Mouse (Mus musculus) embryonic fibroblast, embryonic 13.5 days (primary cell): Measurements from ENCODE around the gene Olfr401. TPM values are rescaled to one million over a fixed set of nuclear protein-coding genes. Genes with fewer than 3 reads are reported as not detected.
"Not testable (repeated sequence)": the region's sequence is repeated elsewhere in the genome, so short reads cannot be mapped to it uniquely, and the experiment has no call there.

Experiments used
- H3K27ac ChIP-seq: 2 replicates; pipeline ENCODE4 v1.5.1; 2012; ENCODE audit warnings: low read length, control low read depth, inconsistent platforms; ENCODE audit not compliant: insufficient read depth
- H3K4me1 ChIP-seq: 2 replicates; pipeline ENCODE4 v1.6.1; 2011; ENCODE audit warnings: low read length; ENCODE audit not compliant: control insufficient read depth, insufficient read depth
- H3K4me3 ChIP-seq: 2 replicates; pipeline ENCODE4 v1.5.1; 2011; ENCODE audit warnings: mild to moderate bottlenecking, control low read depth, low read length; ENCODE audit not compliant: insufficient read depth
- CTCF ChIP-seq: IDR thresholded peaks from 2 replicates; pipeline ENCODE4 v1.5.1; 2011; ENCODE audit warnings: mild to moderate bottlenecking, control low read depth, low read length, moderate library complexity, borderline replicate concordance; ENCODE audit not compliant: insufficient read depth
- POLR2A ChIP-seq: IDR thresholded peaks from 2 replicates; pipeline ENCODE4 v1.6.1; 2011; ENCODE audit warnings: low read depth, mild to moderate bottlenecking, control low read depth, low read length, moderate library complexity
- polyA plus RNA-seq: library from polyadenylated mRNA; stranded (reverse); fragments of >200 nt; gene quantifications from 2 replicates; pipeline ENCODE4 v1.2.4, GENCODE M21; 2011; ENCODE audit warnings: low read depth; ENCODE audit not compliant: missing spikeins, insufficient read length

Gene Olfr401
- not detected in 2 replicates for polyA plus RNA-seq

- H3K4me3 ChIP-seq, result no peak within 1 kb of the TSS
- no peaks in the 10 kb centered on the region for H3K4me1 ChIP-seq
- no peak within 1 kb of the TSS for H3K27ac ChIP-seq
- TF ChIP-seq POLR2A (no peak), CTCF (no peak)
Observed at GRCm38 (mm10) chr11:74113412-74113811, at the start of gene Olfr401. Gene Olfr401, plus strand, starts transcription at chr11:74113712.

- no peak within 1 kb of the TSS for H3K27ac ChIP-seq
- TF ChIP-seq POLR2A (no peak), CTCF (no peak)
- no peak within 1 kb of the TSS for H3K4me3 ChIP-seq
- H3K4me1 ChIP-seq, result no peaks in the 10 kb centered on the region
Observed at GRCm38 (mm10) chr11:74069655-74070054, 43.9 kb upstream of the Olfr401 start, which contains the start of gene Zfp616. Gene Zfp616, plus strand, starts transcription at chr11:74069955.

GRCm38 (mm10) chr11:74100724-74101123 lies 12.8 kb upstream of the Olfr401 start:
- no peak overlapping the region for H3K4me3 ChIP-seq
- H3K27ac ChIP-seq, result no peak overlapping the region
- no peaks in the 10 kb centered on the region for H3K4me1 ChIP-seq
- TF ChIP-seq CTCF (no peak), POLR2A (no peak)

GRCm38 (mm10) chr11:74101507-74101906 lies 12.0 kb upstream of the Olfr401 start:
- no peak overlapping the region for H3K4me3 ChIP-seq
- no peak for TF ChIP-seq CTCF
- TF ChIP-seq POLR2A, result no peak
- no peak overlapping the region for H3K27ac ChIP-seq
- no peaks in the 10 kb centered on the region for H3K4me1 ChIP-seq

- no peak overlapping the region for H3K4me3 ChIP-seq
- no peak overlapping the region for H3K27ac ChIP-seq
- TF ChIP-seq POLR2A (no peak), CTCF (no peak)
- H3K4me1 ChIP-seq, result no peaks in the 10 kb centered on the region
Observed at GRCm38 (mm10) chr11:74105066-74105465, 8.4 kb upstream of the Olfr401 start.

- not testable (repeated sequence) for H3K27ac ChIP-seq, H3K4me1 ChIP-seq, H3K4me3 ChIP-seq
Observed at GRCm38 (mm10) chr11:74140001-74140400, 26.5 kb downstream of the Olfr401 start.

- no peak overlapping the region for H3K4me3 ChIP-seq
- no peaks in the 10 kb centered on the region for H3K4me1 ChIP-seq
- no peak overlapping the region for H3K27ac ChIP-seq
- no peak for TF ChIP-seq CTCF
- TF ChIP-seq POLR2A, result no peak
Observed at GRCm38 (mm10) chr11:74145866-74146265, 32.4 kb downstream of the Olfr401 start.

GRCm38 (mm10) chr11:74153229-74153628 lies 39.7 kb downstream of the Olfr401 start, which contains the start of gene Olfr402:
Gene Olfr402, plus strand, starts transcription at chr11:74153529.
- TF ChIP-seq CTCF (no peak), POLR2A (no peak)
- no peaks in the 10 kb centered on the region for H3K4me1 ChIP-seq

GRCm38 (mm10) chr11:74168771-74169170 lies 55.3 kb downstream of the Olfr401 start:
- TF ChIP-seq CTCF (no peak), POLR2A (no peak)
- H3K27ac ChIP-seq, result no peak overlapping the region

More at GRCm38 (mm10) chr11:74153229-74153628, 39.7 kb downstream of the Olfr401 start, which contains the start of gene Olfr402:
- Histone ChIP-seq H3K4me3 (no peak within 1 kb of the TSS), H3K27ac (no peak within 1 kb of the TSS)

More at GRCm38 (mm10) chr11:74168771-74169170, 55.3 kb downstream of the Olfr401 start:
- Histone ChIP-seq H3K4me1 (no peaks in the 10 kb centered on the region), H3K4me3 (no peak overlapping the region)

Other genes with a start within 250 kb of the Olfr401 start
- not detected in 2 replicates for gene Olfr394, start 222.9 kb upstream of the Olfr401 start, polyA plus RNA-seq
- gene Olfr395, start 204.4 kb upstream of the Olfr401 start, polyA plus RNA-seq, result not detected in 2 replicates
- not detected in 2 replicates for gene Olfr23, start 177.0 kb upstream of the Olfr401 start, polyA plus RNA-seq
- gene Olfr397, start 152.9 kb upstream of the Olfr401 start, polyA plus RNA-seq, result not detected in 2 replicates
- gene Olfr398, start 123.3 kb upstream of the Olfr401 start, polyA plus RNA-seq, result not detected in 2 replicates
- not detected in 2 replicates for gene Olfr139, start 57.2 kb upstream of the Olfr401 start, polyA plus RNA-seq
- gene Olfr399, start 57.1 kb upstream of the Olfr401 start, polyA plus RNA-seq, result not detected in 2 replicates
- not detected in 2 replicates for gene Zfp616, start 43.8 kb upstream of the Olfr401 start, polyA plus RNA-seq
- gene Olfr402, start 39.8 kb downstream of the Olfr401 start, polyA plus RNA-seq, result not detected in 2 replicates
- gene Olfr403, start 72.5 kb downstream of the Olfr401 start, polyA plus RNA-seq, result not detected in 2 replicates
- not detected in 2 replicates for gene Olfr43, start 97.7 kb downstream of the Olfr401 start, polyA plus RNA-seq
- not detected in 2 replicates for gene Olfr406, start 146.1 kb downstream of the Olfr401 start, polyA plus RNA-seq
- gene Olfr59, start 170.0 kb downstream of the Olfr401 start, polyA plus RNA-seq, result not detected in 2 replicates
- gene Olfr410, start 224.3 kb downstream of the Olfr401 start, polyA plus RNA-seq, result not detected in 2 replicates
- not detected in 2 replicates for gene Olfr411, start 238.9 kb downstream of the Olfr401 start, polyA plus RNA-seq
- not detected in 2 replicates for gene Olfr412, start 248.4 kb downstream of the Olfr401 start, polyA plus RNA-seq